Mouse (Mus musculus) hindbrain, embryonic 11.5 days (tissue): ENCODE results near the gene Gm10203. TPM values are rescaled to one million over a fixed set of nuclear protein-coding genes. Genes with fewer than 3 reads are reported as not detected.

Source experiments
- ATAC-seq: fragments of 200-750 bp; cut with Nextera tagmentation; 2 replicates; pipeline ENCODE4 v1.8.0; 2017; ENCODE audit warnings: mild to moderate bottlenecking, moderate TSS enrichment, moderate library complexity; ENCODE audit not compliant: low FRiP score
- DNase-seq: peaks from one replicate; pipeline ENCODE4 v3.0.0-alpha.2; 2015; ENCODE audit warnings: low spot score
- H3K27ac ChIP-seq: fragments of 300-500 bp; sonication (generic); 2 replicates; pipeline ENCODE4 v1.5.1; 2014; ENCODE audit warnings: mild to moderate bottlenecking, low read depth, low read length
- H3K27me3 ChIP-seq: fragments of 300-500 bp; sonication (generic); 2 replicates; pipeline ENCODE4 v1.6.1; 2014; ENCODE audit warnings: mild to moderate bottlenecking, low read length, moderate library complexity, mixed read lengths; ENCODE audit not compliant: control insufficient read depth, insufficient read depth
- H3K36me3 ChIP-seq: fragments of 300-500 bp; sonication (generic); 2 replicates; pipeline ENCODE4 v1.6.1; 2014; ENCODE audit warnings: mild to moderate bottlenecking, low read length, moderate library complexity, mixed read lengths; ENCODE audit not compliant: control insufficient read depth, insufficient read depth
- H3K4me1 ChIP-seq: fragments of 300-500 bp; sonication (generic); replicated peaks from 2 replicates; pipeline ENCODE4 v1.6.1; 2014; ENCODE audit warnings: low read length, mixed read lengths; ENCODE audit not compliant: control insufficient read depth, insufficient read depth
- H3K4me2 ChIP-seq: fragments of 300-500 bp; sonication (generic); replicated peaks from 2 replicates; pipeline ENCODE4 v1.6.1; 2014; ENCODE audit warnings: mild to moderate bottlenecking, low read depth, low read length
- H3K4me3 ChIP-seq: fragments of 300-500 bp; sonication (generic); 2 replicates; pipeline ENCODE4 v1.5.1; 2014; ENCODE audit warnings: low read depth, low read length
- H3K9ac ChIP-seq: fragments of 300-500 bp; sonication (generic); 2 replicates; pipeline ENCODE4 v1.6.1; 2014; ENCODE audit warnings: low read depth, low read length
- H3K9me3 ChIP-seq: fragments of 300-500 bp; sonication (generic); 2 replicates; pipeline ENCODE4 v1.6.1; 2016; ENCODE audit warnings: low read length; ENCODE audit not compliant: control insufficient read depth
- WGBS: fragments of 180-500 bp; shearing (Covaris S2); extraction: QIAGEN DNeasy Blood & Tissue Kit; methylation state at CpG from one replicate; pipeline ENCODE4 v1.1.7; 2014; 5-methylcytosine and 5-hydroxymethylcytosine counted together
- polyA plus RNA-seq: library from polyadenylated mRNA; unstranded; fragments of >200 nt; fragmentation: Nextera tagmentation; extraction: Ambion mirVana; gene quantifications from 2 replicates; pipeline ENCODE4 v1.2.1, GENCODE M21; 2014

Gm10203 gene
- polyA plus RNA-seq, 1 experiment from 2014 or later, result not detected

- Histone ChIP-seq H3K27ac (no peak overlapping the region), H3K4me1 (no peaks in the 10 kb centered on the region), H3K9me3 (no peaks in the 10 kb centered on the region), H3K4me2 (no peak overlapping the region), H3K4me3 (no peak overlapping the region), H3K27me3 (no peaks in the 10 kb centered on the region), H3K9ac (no peak overlapping the region), H3K36me3 (no peaks in the 10 kb centered on the region)
- DNase-seq, result peak; percentile 81
- ATAC-seq, result peak; percentile 53; the same call in 1 of the 2 replicates
- 41% methylated on average over 2 of the region's 2 CpGs for WGBS
These were observed 10.1 kb upstream of the Gm10203 start for GRCm38 (mm10) chr6:149119853-149120252.

DNA sequence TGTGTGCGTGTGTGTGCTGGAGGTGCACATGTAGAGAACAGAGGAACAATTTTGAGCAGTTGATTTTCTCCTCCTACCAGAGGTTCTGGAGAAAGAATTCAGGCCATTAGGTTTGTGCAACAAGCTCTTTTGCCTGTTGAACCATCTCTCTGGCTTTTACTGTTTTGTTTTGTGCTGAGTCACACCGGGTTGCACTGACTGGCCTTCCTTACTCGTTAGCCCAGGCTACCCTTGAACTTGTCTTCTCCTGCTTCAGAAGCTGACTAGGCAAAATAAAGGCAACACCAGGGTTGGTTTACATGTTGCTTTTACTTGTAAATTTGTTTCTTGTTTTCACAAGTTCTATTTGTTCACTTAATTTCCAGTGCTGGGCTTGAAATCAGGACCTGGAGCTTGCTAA, 6.9 kb upstream of the Gm10203 start:
- Histone ChIP-seq H3K27ac (no peak overlapping the region), H3K9me3 (no peaks in the 10 kb centered on the region), H3K9ac (no peak overlapping the region), H3K4me1 (no peaks in the 10 kb centered on the region), H3K27me3 (no peaks in the 10 kb centered on the region), H3K4me3 (no peak overlapping the region), H3K36me3 (no peaks in the 10 kb centered on the region), H3K4me2 (no peak overlapping the region)
- DNase-seq (no peak), ATAC-seq (no peak)
- 84% methylated on average over 3 of the region's 3 CpGs for WGBS

DNA sequence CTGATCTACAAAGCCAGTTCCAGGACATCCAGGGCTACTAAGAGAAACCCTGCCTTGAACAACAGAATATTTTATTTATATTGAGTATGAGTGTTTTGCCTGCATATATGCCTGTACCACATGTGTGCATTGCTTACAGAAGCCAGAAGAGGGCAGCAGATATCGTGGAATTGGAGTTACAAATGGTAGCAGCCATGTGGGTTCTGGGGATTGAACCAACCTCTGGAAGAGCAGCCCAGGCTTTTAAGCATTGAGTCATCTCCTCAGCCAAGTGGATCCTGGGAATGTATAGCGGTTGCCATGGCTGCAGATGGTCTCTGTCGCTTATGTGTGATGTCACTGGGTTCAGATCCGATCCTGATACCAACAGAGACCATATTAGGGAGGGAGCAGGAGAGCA, 3.3 kb upstream of the Gm10203 start:
- ATAC-seq (no peak), DNase-seq (peak; percentile 56)
- Histone ChIP-seq H3K27me3 (no peaks in the 10 kb centered on the region), H3K36me3 (no peaks in the 10 kb centered on the region), H3K4me3 (no peak overlapping the region), H3K9me3 (no peaks in the 10 kb centered on the region), H3K4me2 (no peak overlapping the region), H3K27ac (no peak overlapping the region), H3K4me1 (no peaks in the 10 kb centered on the region), H3K9ac (no peak overlapping the region)
- 66% methylated on average over 4 of the region's 4 CpGs for WGBS

DNA sequence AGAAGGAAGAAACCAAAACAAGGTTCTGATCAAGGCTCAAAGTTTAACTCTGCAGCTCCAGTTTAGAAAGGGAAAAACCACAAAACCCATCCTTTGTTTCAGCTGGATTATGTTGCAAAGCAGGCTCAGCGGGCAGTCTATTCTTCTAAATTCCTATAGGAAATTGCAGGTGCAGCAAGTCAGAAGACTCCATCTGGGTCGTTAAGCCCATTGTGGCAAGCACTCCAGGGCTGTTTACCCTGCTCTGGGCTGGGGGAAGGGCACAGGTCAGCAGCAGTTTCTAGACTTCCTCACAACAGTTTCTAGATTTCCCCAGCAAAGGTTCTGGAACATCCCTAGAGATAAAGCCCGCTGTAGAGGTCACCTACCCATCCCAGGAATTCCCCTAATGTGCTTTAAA, 1.1 kb downstream of the Gm10203 start:
- DNase-seq, result no peak

DNA sequence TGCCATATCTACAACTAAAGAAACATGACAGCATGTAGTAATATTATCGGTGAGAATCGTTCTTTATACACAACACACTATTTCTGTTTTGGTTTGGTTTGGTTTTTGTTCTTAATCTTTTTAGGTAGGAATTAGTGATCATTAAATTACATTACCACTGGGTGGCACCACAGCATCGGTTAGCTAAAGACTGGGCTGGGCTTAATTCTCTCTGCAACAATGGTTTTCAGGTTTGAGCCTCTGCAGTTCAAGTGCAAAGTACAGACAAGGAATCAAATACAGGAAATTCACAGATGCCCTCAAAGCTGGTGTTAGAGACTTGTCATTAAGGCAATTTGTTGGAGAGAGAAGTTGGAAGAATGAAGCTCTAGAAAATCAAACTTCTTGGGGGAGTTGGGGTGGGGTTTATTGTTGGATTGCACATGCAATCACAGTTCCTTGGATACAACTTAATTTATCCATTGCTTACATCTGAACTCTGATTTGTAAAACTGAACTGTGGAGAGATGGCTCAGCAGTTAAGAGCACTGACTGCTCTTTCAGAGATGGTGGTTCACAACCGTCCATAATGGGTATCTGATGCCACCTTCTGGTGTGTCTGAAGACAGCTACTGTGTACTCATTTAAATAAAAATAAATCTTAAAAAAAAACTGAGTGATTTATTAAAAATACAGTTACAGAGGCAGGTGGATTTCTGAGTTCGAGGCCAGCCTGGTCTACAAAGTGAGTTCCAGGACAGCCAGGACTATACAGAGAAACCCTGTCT, 2.5 kb downstream of the Gm10203 start:
- Histone ChIP-seq H3K4me2 (no peak overlapping the region), H3K27ac (no peak overlapping the region), H3K4me1 (no peaks in the 10 kb centered on the region), H3K27me3 (no peaks in the 10 kb centered on the region), H3K36me3 (no peaks in the 10 kb centered on the region), H3K9me3 (no peaks in the 10 kb centered on the region), H3K4me3 (no peak overlapping the region), H3K9ac (no peak overlapping the region)
- ATAC-seq (peak; percentile 65; the same call in 1 of the 2 replicates), DNase-seq (peak; percentile 71)
- WGBS, result 36% methylated on average over 5 of the region's 5 CpGs

More for the DNA sequence above, 1.1 kb downstream of the Gm10203 start:
- Histone ChIP-seq H3K27me3 (no peaks in the 10 kb centered on the region), H3K9me3 (no peaks in the 10 kb centered on the region), H3K9ac (no peak overlapping the region), H3K27ac (no peak overlapping the region), H3K36me3 (no peaks in the 10 kb centered on the region), H3K4me3 (no peak overlapping the region), H3K4me2 (no peak overlapping the region), H3K4me1 (no peaks in the 10 kb centered on the region)
- WGBS, result 13% methylated on average over 3 of the region's 3 CpGs
- ATAC-seq, result no peak

GRCm38 (mm10) chr6:149134391-149135150, 4.6 kb downstream of the Gm10203 start:
- Histone ChIP-seq H3K9ac (no peak overlapping the region), H3K4me1 (no peaks in the 10 kb centered on the region), H3K27ac (no peak overlapping the region), H3K36me3 (no peaks in the 10 kb centered on the region), H3K27me3 (no peaks in the 10 kb centered on the region), H3K4me2 (no peak overlapping the region), H3K9me3 (no peaks in the 10 kb centered on the region), H3K4me3 (no peak overlapping the region)
- WGBS, result 23% methylated on average over 5 of the region's 5 CpGs
- ATAC-seq (no peak), DNase-seq (no peak)

- WGBS, result 83% methylated on average over 6 of the region's 6 CpGs
- Histone ChIP-seq H3K4me2 (no peak overlapping the region), H3K4me1 (no peaks in the 10 kb centered on the region), H3K9ac (no peak overlapping the region), H3K27me3 (no peaks in the 10 kb centered on the region), H3K4me3 (no peak overlapping the region), H3K36me3 (no peaks in the 10 kb centered on the region), H3K9me3 (no peaks in the 10 kb centered on the region), H3K27ac (no peak overlapping the region)
- ATAC-seq (no peak), DNase-seq (no peak)
These were observed 5.7 kb downstream of the Gm10203 start for GRCm38 (mm10) chr6:149135631-149136030.

GRCm38 (mm10) chr6:149137936-149138335, 8.0 kb downstream of the Gm10203 start:
- H3K4me1 ChIP-seq, result no peaks in the 10 kb centered on the region
- no peaks in the 10 kb centered on the region for H3K27me3 ChIP-seq
- no peak overlapping the region for H3K4me2 ChIP-seq
- WGBS, result 70% methylated on average over 2 of the region's 2 CpGs
- H3K36me3 ChIP-seq, result no peaks in the 10 kb centered on the region
- ATAC-seq (no peak), DNase-seq (no peak)
- no peak overlapping the region for H3K9ac ChIP-seq
- H3K9me3 ChIP-seq, result no peaks in the 10 kb centered on the region
- no peak overlapping the region for H3K4me3 ChIP-seq
- no peak overlapping the region for H3K27ac ChIP-seq

DNA sequence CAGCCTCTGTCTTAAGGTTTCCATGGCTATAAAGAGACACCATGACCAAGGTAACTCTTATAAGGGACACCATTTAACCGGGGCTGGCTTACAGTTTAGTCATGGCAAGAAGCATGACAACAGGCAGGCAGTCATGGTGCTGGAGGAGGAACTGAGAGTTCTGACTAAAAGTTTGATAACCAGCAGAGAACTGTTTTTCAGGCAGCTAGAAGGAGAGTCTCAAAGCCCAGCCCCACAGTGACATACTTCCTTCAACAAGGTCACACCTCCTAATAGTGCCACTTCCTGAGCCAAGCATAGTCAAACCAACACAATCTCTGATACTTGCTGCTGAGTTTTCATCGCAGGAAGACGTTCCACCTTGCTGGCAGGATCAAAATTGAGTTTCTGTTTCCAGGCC, 9.0 kb downstream of the Gm10203 start:
- Histone ChIP-seq H3K27ac (no peak overlapping the region), H3K4me3 (no peak overlapping the region), H3K4me2 (no peak overlapping the region), H3K27me3 (no peaks in the 10 kb centered on the region), H3K9ac (no peak overlapping the region), H3K9me3 (no peaks in the 10 kb centered on the region), H3K36me3 (no peaks in the 10 kb centered on the region), H3K4me1 (no peaks in the 10 kb centered on the region)
- no peak for ATAC-seq
- DNase-seq, result no peak
- WGBS, result 88% methylated on average over 3 of the region's 3 CpGs
